Mouse (Mus musculus) spleen, postnatal 4 days (tissue): Measurements from ENCODE around the gene Ankrd23.
"Not testable (repeated sequence)": the region's sequence is repeated elsewhere in the genome, so short reads cannot be mapped to it uniquely, and the experiment has no call there.

ENCODE experiments used
- DNase-seq, 2 experiments: peaks; one replicate each; pipeline ENCODE4 v3.0.0; 2022; ENCODE audit warnings: low spot score in 2 of 2

Ankrd23 gene

GRCm38 (mm10) chr1:36536783-36537182 lies at the start of gene Ankrd23:
Gene Ankrd23, minus strand, starts transcription at chr1:36536883.
- not testable (repeated sequence) for DNase-seq

- no peak for DNase-seq
These were observed 49.6 kb upstream of the Ankrd23 start for GRCm38 (mm10) chr1:36586288-36586687.

GRCm38 (mm10) chr1:36583408-36584116 lies 46.9 kb upstream of the Ankrd23 start:
- no peak for DNase-seq

GRCm38 (mm10) chr1:36582211-36582610 lies 45.5 kb upstream of the Ankrd23 start:
- no peak for DNase-seq

GRCm38 (mm10) chr1:36581260-36581659 lies 44.6 kb upstream of the Ankrd23 start:
- DNase-seq = no peak

GRCm38 (mm10) chr1:36580384-36581207 lies 43.9 kb upstream of the Ankrd23 start:
- no peak for DNase-seq

- no peak for DNase-seq
These were observed 43.3 kb upstream of the Ankrd23 start for GRCm38 (mm10) chr1:36579974-36580383.

GRCm38 (mm10) chr1:36576991-36577675 lies 40.5 kb upstream of the Ankrd23 start:
- DNase-seq = no peak

GRCm38 (mm10) chr1:36575347-36575746 lies 38.7 kb upstream of the Ankrd23 start:
- DNase-seq = no peak

GRCm38 (mm10) chr1:36574196-36574955 lies 37.7 kb upstream of the Ankrd23 start:
- DNase-seq = no peak

GRCm38 (mm10) chr1:36573524-36573923 lies 36.8 kb upstream of the Ankrd23 start:
- no peak for DNase-seq

GRCm38 (mm10) chr1:36572709-36573108 lies 36.0 kb upstream of the Ankrd23 start:
- no peak for DNase-seq

GRCm38 (mm10) chr1:36572140-36572700 lies 35.5 kb upstream of the Ankrd23 start:
- DNase-seq = no peak

GRCm38 (mm10) chr1:36571627-36572026 lies 34.9 kb upstream of the Ankrd23 start:
- no peak for DNase-seq

GRCm38 (mm10) chr1:36570320-36570719 lies 33.6 kb upstream of the Ankrd23 start:
- no peak for DNase-seq

- no peak for DNase-seq
These were observed 33.1 kb upstream of the Ankrd23 start for GRCm38 (mm10) chr1:36569694-36570276.

- DNase-seq = no peak
These were observed 32.1 kb upstream of the Ankrd23 start for GRCm38 (mm10) chr1:36568776-36569175.

GRCm38 (mm10) chr1:36567818-36568603 lies 31.3 kb upstream of the Ankrd23 start:
- DNase-seq = no peak

GRCm38 (mm10) chr1:36566425-36566824 lies 29.7 kb upstream of the Ankrd23 start:
- no peak for DNase-seq

- no peak for DNase-seq
These were observed 27.4 kb upstream of the Ankrd23 start for GRCm38 (mm10) chr1:36564101-36564500.
